Mouse (Mus musculus) heart, adult 9 months (tissue): ENCODE data around the gene 4930453N24Rik.

ENCODE experiments used
- DNase-seq, 2 experiments: peaks; one replicate each; pipeline ENCODE4 v3.0.0; 2022; ENCODE audit warnings: low spot score in 2 of 2

The 4930453N24Rik gene

GRCm38 (mm10) chr16:64770521-64771430 lies at the start of gene 4930453N24Rik:
Gene 4930453N24Rik, minus strand, starts transcription at chr16:64771161.
- peak; percentile 83 to 88 for DNase-seq

- no peak for DNase-seq
Observed at GRCm38 (mm10) chr16:64817094-64817765, 46.3 kb upstream of the 4930453N24Rik start.

DNA sequence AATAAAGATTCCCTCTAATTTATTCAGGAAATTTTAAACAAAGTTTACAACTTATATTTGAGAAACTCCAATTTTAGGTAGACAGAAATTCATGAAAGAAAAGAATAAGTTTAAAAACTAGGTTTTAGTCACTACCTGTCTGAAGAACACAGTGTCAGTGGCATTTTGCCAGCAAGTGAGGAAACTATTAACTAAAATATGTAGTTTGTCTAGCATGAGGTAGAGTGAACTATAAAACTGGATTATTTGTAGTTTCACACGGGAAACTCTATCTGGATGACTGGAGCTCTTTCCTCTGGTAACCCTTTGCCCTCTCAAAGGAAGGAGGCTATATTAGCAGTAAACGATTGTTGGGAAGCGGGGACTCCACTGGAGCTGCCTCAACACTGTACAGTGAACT lies 32.1 kb upstream of the 4930453N24Rik start:
- DNase-seq, result no peak

DNA sequence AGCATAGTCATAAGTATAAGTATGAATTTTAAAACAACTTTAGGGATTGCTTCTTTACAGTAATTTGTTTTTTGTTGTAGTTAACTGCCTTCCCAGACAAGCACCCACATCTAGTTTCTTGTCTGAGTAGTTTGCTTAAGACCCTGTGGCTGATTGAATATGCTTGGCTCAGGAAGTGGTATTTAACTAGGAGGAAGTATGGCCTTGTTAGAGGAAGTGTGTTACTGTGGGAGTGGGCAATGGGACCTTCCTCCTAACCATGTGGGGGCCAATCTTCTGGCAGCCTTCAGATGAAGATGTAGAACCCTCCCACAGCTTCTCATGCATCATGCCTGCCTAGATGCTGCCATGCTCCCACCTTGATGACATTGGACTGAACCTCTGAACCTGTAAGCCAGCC lies 30.7 kb upstream of the 4930453N24Rik start:
- no peak for DNase-seq

GRCm38 (mm10) chr16:64800393-64800792 lies 29.4 kb upstream of the 4930453N24Rik start:
- no peak for DNase-seq

DNA sequence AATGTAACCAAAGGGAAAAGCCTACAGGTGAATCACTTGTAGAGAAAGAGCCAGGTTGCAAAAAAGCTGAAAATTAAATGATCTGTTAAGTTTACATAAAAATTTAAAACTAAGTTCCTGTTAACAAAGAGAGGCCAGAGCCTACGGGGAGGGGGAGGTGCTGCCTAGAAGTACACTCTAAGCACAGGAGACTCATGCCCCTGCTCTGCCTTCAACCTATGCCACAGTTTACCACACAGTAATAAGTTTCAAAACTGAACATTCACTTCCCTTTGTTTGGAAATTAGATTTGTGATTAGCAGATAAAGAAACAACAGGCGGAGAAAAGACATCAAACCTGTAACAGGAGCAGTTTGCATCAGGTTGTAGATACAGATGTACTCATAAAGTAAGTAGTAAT lies 23.8 kb upstream of the 4930453N24Rik start:
- DNase-seq, result no peak

DNA sequence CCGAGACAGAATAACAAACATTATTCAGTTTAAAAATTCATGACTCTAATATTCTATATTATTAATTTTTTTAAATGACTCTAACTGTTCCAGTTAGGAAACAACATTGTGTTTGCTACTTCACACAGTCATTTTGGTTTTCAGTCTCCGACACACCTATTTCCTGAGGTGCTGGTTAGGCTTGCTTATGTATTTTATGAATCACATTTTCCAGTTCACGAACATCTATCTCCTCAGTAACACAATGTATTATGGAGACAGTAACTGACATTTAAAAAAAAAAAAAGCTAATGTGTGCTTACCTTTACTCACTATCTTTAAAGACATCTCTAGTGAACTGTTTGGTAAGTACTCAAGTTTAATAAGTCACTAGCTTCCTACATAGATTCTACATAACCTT lies 18.7 kb upstream of the 4930453N24Rik start:
- DNase-seq, result no peak

DNA sequence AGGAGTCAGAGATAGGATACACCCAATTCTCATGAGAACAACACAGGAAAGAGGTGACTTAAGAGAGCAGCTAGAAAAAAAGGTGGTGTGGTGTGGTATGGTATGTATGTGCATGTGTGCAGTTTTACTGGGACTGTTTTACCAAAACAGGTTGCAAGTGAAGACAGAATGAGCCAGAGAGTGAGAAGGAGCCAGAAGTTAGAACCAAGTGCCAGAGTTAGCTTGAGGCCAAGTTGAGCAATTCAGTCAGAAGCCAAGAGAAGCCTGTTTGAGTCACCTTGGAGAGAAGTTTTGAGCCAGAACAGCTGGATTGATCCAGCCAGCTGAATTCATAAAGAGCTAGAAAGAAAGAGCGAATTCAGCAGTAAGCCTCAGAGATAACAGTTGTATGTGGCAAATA lies 4.6 kb upstream of the 4930453N24Rik start:
- no peak for DNase-seq

GRCm38 (mm10) chr16:64771431-64771818 lies 464 bp upstream of the 4930453N24Rik start:
- no peak for DNase-seq

DNA sequence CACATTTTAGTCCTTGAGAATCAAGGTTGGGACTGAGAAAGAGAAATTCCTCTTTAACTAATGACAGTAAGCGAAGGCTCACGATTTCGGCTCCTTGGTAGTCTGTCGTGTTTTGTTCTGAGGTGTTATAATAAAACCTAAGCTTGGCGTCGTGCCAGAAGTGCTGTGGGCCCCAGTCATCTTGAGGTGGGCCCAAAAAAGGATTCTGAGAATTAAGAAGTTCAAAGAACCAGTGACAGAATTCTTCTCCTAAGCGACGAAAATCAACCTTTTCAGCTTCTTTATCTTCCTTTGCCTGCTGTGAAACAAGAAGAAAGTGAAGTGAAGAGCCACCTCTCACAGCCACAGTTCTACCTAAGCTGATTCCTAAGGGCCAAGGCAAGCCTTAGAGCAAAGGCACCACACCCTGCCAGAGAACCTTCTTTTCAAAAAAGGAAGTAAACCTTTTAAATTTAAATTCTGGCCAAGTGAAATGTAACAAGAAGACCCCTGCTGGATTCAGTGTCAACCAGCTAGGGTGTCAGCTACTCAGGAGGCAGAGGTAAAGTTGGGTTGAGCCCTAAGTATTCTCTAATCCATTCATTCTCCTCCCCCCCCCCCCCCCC lies 4.2 kb downstream of the 4930453N24Rik start:
- DNase-seq, result no peak

GRCm38 (mm10) chr16:64759245-64759626 lies 11.7 kb downstream of the 4930453N24Rik start:
- DNase-seq, result no peak

DNA sequence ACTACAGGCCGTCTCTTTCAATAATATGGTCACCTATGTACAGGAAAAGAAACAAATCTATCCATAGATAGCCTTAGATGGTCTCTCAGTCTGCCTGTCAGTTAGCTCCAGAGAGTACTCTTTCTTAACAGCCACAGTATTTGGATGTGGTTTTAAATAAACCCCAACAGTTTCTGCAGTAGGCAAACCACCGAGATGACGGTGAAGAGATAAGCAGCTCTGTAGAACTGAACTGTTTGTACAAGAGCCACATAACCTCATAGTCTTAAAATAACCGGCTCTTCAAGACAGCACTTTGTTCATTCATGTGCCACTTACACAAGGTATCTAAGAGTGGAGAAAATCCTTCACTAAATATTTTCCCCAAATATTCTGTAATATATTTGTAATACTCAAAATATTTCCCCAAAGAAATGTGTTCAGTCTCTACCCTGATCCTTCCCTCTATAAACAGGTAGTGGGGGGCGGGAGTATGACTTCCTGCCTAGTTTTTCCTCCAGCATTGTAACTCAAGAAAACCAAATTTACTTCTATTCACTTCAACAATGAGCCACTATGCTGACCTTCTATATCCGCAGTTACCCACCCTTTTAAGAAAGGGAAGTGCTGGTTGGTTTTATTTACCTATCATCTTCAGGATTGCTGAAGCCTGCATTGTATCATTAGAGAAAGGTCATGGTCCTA lies 12.3 kb downstream of the 4930453N24Rik start:
- peak; percentile 13 to 17 for DNase-seq

DNA sequence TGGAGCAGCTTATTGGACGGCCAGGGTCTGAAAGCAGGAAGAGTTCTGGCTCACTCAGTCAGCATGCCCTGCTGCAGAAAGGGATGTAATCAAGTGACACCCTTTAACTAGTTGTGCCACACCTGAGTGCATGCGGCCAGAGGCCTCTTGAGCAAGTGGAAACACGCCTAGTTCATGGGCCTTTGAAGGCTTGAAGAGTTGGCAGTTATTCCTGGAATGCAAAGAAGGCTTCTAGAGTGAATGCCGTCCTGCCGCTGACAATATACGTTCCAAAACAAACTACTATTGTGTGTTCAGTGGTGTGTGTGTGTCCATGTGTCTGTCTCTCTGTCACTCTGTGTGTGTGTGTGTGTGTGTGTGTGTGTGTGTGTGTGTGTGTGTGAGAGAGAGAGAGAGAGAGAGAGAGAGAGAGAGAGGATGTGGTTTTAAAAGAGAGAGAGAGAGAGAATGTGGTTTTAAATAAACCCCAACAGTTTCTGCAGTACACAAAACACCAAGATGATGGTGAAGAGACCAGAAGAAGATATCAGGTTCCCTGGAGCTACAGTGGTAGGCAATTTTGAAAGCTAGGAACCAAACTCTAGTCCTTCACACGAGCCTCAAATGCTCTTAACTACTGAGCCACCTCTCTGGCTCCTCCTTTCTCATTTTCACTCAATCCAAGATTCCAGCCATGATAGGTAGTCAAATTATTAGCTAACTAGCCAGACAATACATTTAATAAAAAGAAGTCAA lies 13.1 kb downstream of the 4930453N24Rik start:
- no peak for DNase-seq

DNA sequence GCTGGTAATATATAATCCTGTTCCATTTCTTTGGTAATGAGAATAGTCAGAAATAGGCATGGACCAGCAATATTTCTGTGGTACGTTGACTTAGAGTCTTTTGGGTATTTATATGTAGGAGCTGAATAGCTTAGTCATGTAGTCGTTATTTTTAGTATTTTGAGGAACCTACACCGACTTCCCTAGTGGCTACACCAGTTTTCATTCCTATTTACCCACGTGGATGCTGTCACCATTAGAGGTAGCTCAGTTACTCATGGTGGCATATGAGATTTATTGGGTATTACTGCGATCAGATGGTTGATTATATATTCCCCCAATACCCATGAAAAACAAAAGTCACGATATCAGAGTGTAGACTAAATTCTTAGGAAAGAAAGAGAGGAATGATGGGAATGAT lies 14.6 kb downstream of the 4930453N24Rik start:
- DNase-seq, result no peak

- DNase-seq, result no peak
Observed at GRCm38 (mm10) chr16:64754743-64755139, 16.2 kb downstream of the 4930453N24Rik start.

DNA sequence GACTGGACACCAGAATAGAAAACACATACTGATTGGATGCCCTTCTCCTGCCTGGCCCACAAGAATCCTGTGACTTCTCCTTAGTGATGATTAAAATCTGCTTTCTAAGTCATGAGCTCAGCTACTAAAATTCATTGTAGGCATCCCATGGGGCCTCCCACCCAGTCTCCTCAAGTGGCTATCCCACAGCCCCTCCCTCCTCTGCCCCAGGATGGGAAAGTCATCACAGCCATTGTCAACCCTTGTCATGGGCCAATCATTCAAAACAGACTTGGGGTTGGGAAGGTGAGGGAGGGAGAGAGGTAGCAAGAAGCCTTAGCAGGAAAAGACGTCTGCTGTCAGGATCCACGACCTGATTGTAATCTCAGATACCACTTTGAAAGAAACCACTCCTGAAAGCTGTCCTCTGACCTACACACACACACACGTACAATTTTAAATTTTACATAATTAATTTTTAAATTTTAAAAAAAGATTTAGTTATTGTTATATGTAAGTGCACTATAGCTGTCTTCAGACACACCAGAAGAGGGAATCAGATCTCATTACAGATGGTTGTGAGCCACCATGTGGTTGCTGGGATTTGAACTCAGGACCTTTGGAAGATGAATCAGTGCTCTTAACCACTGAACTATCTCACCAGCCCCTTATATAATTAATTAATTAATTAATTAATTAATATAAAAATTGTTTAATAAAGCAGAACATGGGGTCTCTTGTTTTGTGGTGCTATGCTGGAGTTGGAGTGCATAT lies 16.8 kb downstream of the 4930453N24Rik start:
- no peak for DNase-seq

DNA sequence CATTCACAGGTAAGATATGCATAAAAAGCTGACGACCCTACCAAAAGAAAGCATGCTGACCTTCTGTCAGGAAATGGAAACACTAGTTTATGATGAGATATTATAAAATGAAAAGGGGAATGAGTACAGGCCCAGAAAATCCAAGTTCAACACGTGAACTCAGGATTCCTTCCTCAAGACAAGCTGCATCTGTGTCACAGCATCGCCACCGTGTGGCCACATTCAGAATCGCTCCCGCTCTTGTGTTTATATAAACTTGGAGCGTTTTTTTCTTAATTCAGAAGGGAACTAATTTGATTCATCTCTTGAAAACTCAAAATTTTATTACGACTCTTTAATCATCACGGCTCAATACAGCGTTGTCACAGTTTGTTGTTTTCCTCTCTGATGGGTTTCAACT lies 22.7 kb downstream of the 4930453N24Rik start:
- no peak for DNase-seq

DNA sequence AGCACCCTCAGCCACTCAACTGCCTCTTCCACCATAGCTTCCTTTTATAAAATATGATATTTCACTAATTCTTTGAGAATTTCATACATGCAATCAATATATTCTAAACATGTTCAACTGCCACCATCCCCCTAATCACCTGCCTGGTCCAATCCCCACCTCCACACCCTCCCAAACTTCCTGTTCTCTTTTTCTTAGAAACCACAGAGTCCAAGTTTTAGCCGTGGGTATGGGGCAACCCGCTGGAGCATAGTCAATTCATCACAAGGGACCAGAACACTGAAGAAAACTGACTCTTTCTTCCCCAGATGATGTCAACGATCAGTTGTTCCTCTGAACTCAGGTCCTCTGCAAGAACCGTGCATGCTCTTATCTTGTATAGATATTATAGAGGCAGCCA lies 25.9 kb downstream of the 4930453N24Rik start:
- DNase-seq, result no peak

- no peak for DNase-seq
Observed at GRCm38 (mm10) chr16:64737289-64737688, 33.7 kb downstream of the 4930453N24Rik start.

DNA sequence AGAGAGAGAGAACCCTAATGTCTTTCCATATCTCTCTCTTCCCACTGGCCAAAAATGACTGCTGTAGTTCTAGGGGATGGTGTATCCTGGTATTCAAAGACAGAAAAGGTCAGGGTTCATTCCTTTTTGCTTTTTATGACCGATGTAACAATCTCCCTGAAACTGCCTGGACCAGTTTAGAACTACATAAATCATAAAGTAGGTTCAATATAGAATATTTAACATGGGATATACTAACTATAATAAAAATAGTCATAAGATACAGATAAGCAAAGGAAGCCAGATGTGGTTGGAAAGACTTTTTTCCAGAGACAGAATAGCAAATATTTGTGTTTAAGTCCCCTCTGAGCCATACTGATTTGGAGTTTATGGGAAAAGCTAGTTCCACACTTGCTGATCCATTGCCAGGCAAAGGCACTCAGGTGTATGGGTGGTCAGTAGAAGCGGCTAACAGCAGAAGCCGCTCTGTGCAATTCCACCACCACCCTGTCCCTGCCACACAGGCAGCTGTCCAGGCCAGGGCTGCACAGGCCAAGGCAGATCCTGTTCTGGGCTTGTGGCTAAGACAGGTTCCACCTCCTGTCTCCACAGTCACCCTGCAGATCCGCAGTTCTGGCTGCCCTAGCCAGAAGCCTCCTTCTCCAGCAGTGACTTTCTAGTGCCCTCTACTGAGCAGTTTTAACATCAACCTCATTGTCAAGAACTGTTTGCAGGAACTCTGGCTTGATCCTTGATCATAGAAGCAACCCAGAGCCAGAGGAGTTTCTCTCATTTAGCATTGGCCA lies 47.5 kb downstream of the 4930453N24Rik start:
- DNase-seq, result peak; percentile 7 to 9
